Mouse (Mus musculus) liver, embryonic 11.5 days (tissue): Measurements from ENCODE around the gene Cstf2t. TPM values are rescaled to one million over a fixed set of nuclear protein-coding genes. Genes with fewer than 3 reads are reported as not detected.

Source experiments
- ATAC-seq: fragments of 200-750 bp; cut with Nextera tagmentation; replicated peaks from 2 replicates; pipeline ENCODE4 v1.8.0; 2017; ENCODE audit warnings: moderate number of reproducible peaks, mild to moderate bottlenecking, moderate TSS enrichment, moderate library complexity; ENCODE audit not compliant: low FRiP score
- DNase-seq: peaks from one replicate; pipeline ENCODE4 v3.0.0-alpha.2; 2017; ENCODE audit warnings: low spot score
- H3K27ac ChIP-seq: fragments of 300-500 bp; sonication (generic); 2 replicates; pipeline ENCODE4 v1.5.1; 2014; ENCODE audit warnings: mild to moderate bottlenecking, low read depth, low read length, control low read depth
- H3K27me3 ChIP-seq: fragments of 300-500 bp; sonication (generic); replicated peaks from 2 replicates; pipeline ENCODE4 v1.6.1; 2014; ENCODE audit warnings: low read length, mixed read lengths; ENCODE audit not compliant: control insufficient read depth, insufficient read depth
- H3K36me3 ChIP-seq: fragments of 300-500 bp; sonication (generic); 2 replicates; pipeline ENCODE4 v1.6.1; 2014; ENCODE audit warnings: mild to moderate bottlenecking, low read length, moderate library complexity, mixed read lengths; ENCODE audit not compliant: control insufficient read depth, insufficient read depth
- H3K4me1 ChIP-seq: fragments of 300-500 bp; sonication (generic); replicated peaks from 2 replicates; pipeline ENCODE4 v1.6.1; 2014; ENCODE audit warnings: low read length, mixed read lengths; ENCODE audit not compliant: control insufficient read depth, insufficient read depth
- H3K4me2 ChIP-seq: fragments of 300-500 bp; sonication (generic); 2 replicates; pipeline ENCODE4 v1.6.1; 2014; ENCODE audit warnings: mild to moderate bottlenecking, control low read depth, moderate library complexity
- H3K4me3 ChIP-seq: fragments of 300-500 bp; sonication (generic); 2 replicates; pipeline ENCODE4 v1.5.1; 2014; ENCODE audit warnings: low read depth, low read length, control low read depth
- H3K9ac ChIP-seq: fragments of 300-500 bp; sonication (generic); 2 replicates; pipeline ENCODE4 v1.6.1; 2014; ENCODE audit warnings: low read depth, low read length, control low read depth
- H3K9me3 ChIP-seq: fragments of 300-500 bp; sonication (generic); 2 replicates; pipeline ENCODE4 v1.6.1; 2016; ENCODE audit warnings: low read length, inconsistent platforms, mixed read lengths; ENCODE audit not compliant: control insufficient read depth
- WGBS: fragments of 180-500 bp; shearing (Covaris S2); extraction: QIAGEN DNeasy Blood & Tissue Kit; methylation state at CpG from one replicate; pipeline ENCODE4 v1.1.7; 2014; 5-methylcytosine and 5-hydroxymethylcytosine counted together
- polyA plus RNA-seq: library from polyadenylated mRNA; unstranded; fragments of >200 nt; fragmentation: Nextera tagmentation; extraction: Ambion mirVana; gene quantifications from 2 replicates; pipeline ENCODE4 v1.2.1, GENCODE M21; 2014

Gene Cstf2t
- 21.4 and 22.6 TPM in 2 replicates for polyA plus RNA-seq

DNA sequence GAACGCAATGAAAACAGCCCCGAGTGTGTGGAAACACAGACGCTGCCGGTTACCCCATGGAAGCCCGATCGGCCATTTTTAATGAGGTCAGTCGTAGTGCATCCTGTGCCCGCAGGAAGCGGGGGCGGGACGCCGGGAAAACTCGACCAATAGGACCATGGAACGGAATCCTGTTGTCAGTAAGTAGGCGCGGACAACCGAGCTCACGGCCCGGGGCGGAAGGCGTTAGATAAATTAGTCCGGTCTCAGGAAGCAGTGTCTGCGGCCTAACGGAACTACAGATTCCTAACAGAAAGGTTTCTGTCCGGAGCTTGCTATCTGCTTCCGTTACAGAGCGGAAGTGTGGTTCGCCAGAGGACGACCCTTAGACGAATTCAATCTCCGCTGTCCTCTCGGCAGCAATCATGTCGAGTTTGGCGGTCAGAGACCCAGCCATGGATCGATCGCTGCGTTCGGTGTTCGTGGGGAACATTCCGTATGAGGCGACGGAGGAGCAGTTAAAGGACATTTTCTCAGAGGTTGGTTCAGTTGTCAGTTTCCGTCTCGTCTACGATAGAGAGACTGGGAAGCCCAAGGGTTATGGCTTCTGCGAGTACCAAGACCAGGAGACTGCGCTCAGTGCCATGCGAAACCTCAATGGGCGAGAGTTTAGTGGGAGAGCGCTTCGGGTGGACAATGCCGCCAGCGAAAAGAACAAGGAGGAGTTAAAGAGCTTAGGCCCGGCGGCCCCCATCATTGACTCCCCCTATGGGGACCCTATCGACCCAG is at the start of gene Cstf2t:
Cstf2t (plus strand) TSS at position 176 of the 768 bp plus-strand sequence.
- H3K9ac ChIP-seq = peak within 1 kb of the TSS; percentile 80
- H3K9me3 ChIP-seq = no peaks in the 10 kb centered on the region
- DNase-seq (peak; percentile 93), ATAC-seq (peak; percentile 100)
- H3K4me1 ChIP-seq = peaks cover 5% of the 10 kb centered on the region; the same call in 1 of the 2 replicates
- H3K4me3 ChIP-seq = peak within 1 kb of the TSS; percentile 81
- no peaks in the 10 kb centered on the region for H3K27me3 ChIP-seq
- peak within 1 kb of the TSS; percentile 78 for H3K4me2 ChIP-seq
- 2% methylated on average over 56 of the region's 56 CpGs for WGBS
- peaks cover 14% of the 10 kb centered on the region for H3K36me3 ChIP-seq
- H3K27ac ChIP-seq = peak within 1 kb of the TSS; percentile 66

DNA sequence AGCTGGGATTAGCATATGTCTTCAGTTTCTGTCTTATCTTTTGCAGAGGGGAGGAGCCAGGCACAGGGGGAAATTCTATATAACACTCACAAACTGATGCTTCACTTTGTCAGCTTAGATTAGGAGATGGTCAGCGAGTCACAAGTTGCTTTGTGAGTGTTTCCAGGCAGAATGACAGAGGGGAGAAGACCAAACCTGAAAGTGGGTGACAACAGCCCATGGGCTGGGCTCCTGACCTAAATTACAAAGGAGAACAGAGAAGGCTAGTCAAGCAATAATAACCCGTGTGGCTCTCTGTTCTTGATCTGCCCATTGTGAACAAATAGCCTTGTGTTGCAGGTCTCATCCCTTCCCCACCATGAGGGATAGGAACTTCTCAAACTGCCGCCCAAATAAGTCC is 43.7 kb upstream of the Cstf2t start:
- Histone ChIP-seq H3K4me1 (no peaks in the 10 kb centered on the region), H3K27ac (no peak overlapping the region), H3K4me3 (no peak overlapping the region), H3K36me3 (no peaks in the 10 kb centered on the region), H3K9ac (no peak overlapping the region), H3K4me2 (no peak overlapping the region), H3K27me3 (no peaks in the 10 kb centered on the region), H3K9me3 (no peaks in the 10 kb centered on the region)
- DNase-seq = no peak
- 57% methylated on average over 3 of the region's 3 CpGs for WGBS
- ATAC-seq = no peak

DNA sequence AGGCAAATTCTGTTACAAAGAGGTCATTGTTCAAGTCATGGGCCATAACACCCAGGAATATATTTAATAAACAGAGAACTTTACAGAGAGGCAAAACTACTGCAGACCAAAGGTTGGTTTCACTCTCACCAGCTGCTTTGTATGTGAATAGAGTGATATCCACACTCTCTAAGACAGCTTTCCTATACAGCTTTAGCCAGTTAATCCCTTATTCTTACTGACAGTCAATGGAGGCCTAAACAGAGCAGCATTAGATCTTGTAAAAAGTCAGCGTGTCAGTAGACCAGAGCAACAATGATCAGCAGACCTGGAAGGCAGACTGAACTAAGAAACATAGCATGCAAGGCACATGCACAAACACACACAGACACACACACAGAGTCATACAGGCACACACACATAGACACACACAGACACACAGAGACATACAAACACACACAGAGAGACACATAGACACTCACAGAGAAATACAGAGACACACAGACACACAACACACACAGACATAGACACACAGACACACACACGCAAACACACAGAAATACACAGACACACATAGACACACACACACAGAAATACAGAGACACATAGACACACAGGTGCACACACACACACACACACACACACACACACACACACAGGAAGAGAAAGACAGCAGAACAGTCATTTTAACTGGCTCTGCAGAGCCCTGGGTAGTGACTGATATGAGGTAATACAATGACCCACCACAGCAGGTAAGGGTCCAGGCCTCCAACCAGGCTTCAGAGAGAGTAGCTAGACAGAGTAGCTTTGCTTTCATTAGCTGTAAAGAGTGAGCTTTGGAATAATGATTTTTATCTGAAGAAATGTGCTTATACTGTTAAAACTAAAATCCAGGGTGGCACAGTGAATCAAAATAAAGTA is 41.4 kb upstream of the Cstf2t start:
- ATAC-seq = no peak
- no peak overlapping the region for H3K4me2 ChIP-seq

GRCm38 (mm10) chr19:31046601-31047000 is 36.0 kb upstream of the Cstf2t start:
- Histone ChIP-seq H3K4me1 (no peaks in the 10 kb centered on the region), H3K36me3 (no peaks in the 10 kb centered on the region), H3K9ac (no peak overlapping the region), H3K27me3 (no peaks in the 10 kb centered on the region), H3K9me3 (no peaks in the 10 kb centered on the region), H3K4me2 (no peak overlapping the region), H3K4me3 (no peak overlapping the region), H3K27ac (no peak overlapping the region)
- DNase-seq (no peak), ATAC-seq (no peak)
- WGBS = 90% methylated on average over 4 of the region's 4 CpGs

More for the DNA sequence above, 41.4 kb upstream of the Cstf2t start:
- Histone ChIP-seq H3K27me3 (no peaks in the 10 kb centered on the region), H3K4me3 (no peak overlapping the region), H3K9me3 (no peaks in the 10 kb centered on the region), H3K27ac (no peak overlapping the region), H3K36me3 (no peaks in the 10 kb centered on the region), H3K4me1 (no peaks in the 10 kb centered on the region), H3K9ac (no peak overlapping the region)
- 82% methylated on average over 2 of the region's 2 CpGs for WGBS
- DNase-seq = no peak

GRCm38 (mm10) chr19:31064740-31065139 is 17.9 kb upstream of the Cstf2t start:
- H3K36me3 ChIP-seq = no peaks in the 10 kb centered on the region
- H3K27me3 ChIP-seq = no peaks in the 10 kb centered on the region
- H3K4me2 ChIP-seq = no peak overlapping the region
- no peak overlapping the region for H3K27ac ChIP-seq
- WGBS = 56% methylated on average over 1 of the region's 1 CpGs
- H3K9me3 ChIP-seq = no peaks in the 10 kb centered on the region
- no peak overlapping the region for H3K4me3 ChIP-seq
- H3K4me1 ChIP-seq = no peaks in the 10 kb centered on the region
- ATAC-seq (no peak), DNase-seq (no peak)
- H3K9ac ChIP-seq = no peak overlapping the region

GRCm38 (mm10) chr19:31065206-31065781 is 17.3 kb upstream of the Cstf2t start:
- 73% methylated on average over 11 of the region's 11 CpGs for WGBS
- H3K4me3 ChIP-seq = no peak overlapping the region

DNA sequence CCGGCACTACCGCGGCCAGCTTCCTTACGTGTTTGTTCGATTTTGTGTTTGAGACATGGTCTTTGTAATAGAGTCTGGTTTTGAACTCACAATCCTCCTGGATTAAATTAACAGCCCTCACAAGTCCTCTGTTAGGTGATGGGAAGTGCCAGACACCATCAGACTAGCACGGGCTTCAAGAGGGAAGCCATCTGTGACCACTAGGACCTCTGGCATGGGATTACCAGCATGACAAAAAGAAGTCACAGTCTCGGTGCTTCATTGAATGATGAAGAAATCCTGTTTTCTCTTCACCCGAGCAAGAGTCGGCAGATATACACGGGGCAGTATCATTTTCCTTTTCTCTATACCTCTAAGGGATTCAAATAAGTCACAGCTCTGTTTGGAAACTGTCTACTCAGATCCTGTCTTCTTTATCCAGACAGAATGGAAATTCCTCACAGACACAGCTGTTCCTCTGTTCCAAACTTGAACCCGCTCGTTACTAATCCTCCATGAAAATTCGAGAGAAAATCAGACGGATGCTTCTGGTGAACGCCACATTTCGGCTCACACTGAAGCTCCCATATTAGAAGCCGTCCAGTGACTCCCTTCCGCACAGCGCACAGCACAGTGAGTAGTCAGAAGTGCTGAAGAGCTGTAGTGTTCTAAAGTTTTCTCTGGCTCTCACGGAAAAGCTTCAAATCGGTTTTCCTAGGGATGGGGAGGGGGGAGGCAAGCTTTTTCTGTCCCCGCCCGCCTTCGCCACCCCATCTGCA is 8.5 kb upstream of the Cstf2t start:
- Histone ChIP-seq H3K27me3 (no peaks in the 10 kb centered on the region), H3K27ac (no peak overlapping the region), H3K9ac (no peak overlapping the region), H3K4me2 (no peak overlapping the region), H3K4me3 (no peak overlapping the region), H3K36me3 (no peaks in the 10 kb centered on the region), H3K4me1 (no peaks in the 10 kb centered on the region), H3K9me3 (no peaks in the 10 kb centered on the region)
- 64% methylated on average over 24 of the region's 24 CpGs for WGBS
- ATAC-seq = no peak
- no peak for DNase-seq

More at GRCm38 (mm10) chr19:31065206-31065781, 17.3 kb upstream of the Cstf2t start:
- ATAC-seq (no peak), DNase-seq (no peak)
- Histone ChIP-seq H3K4me1 (no peaks in the 10 kb centered on the region), H3K9ac (no peak overlapping the region), H3K9me3 (no peaks in the 10 kb centered on the region), H3K4me2 (no peak overlapping the region), H3K36me3 (no peaks in the 10 kb centered on the region), H3K27ac (no peak overlapping the region), H3K27me3 (no peaks in the 10 kb centered on the region)

DNA sequence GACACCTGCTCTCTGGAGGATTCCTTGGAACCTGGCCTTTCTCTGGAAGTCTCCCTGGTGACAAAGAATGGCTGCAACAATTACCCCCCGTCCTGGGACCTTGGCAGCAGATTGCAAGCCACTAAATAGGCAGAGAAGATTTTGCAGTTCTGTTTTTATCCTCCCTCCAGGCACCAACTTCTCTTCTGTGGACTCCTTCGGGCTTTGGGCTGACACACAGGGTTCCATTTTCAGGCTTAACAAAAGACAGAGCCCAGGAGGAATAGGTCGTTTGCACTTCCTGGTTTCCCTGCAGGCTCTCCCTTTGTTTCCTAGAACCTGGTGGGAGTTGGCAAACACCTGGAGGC is 7.9 kb upstream of the Cstf2t start:
- DNase-seq (no peak), ATAC-seq (no peak)
- Histone ChIP-seq H3K36me3 (no peaks in the 10 kb centered on the region), H3K4me2 (no peak overlapping the region; the same call in 1 of the 2 replicates), H3K4me1 (no peaks in the 10 kb centered on the region), H3K27me3 (no peaks in the 10 kb centered on the region), H3K9me3 (no peaks in the 10 kb centered on the region), H3K27ac (no peak overlapping the region), H3K9ac (no peak overlapping the region), H3K4me3 (no peak overlapping the region)
- 27% methylated on average over 3 of the region's 3 CpGs for WGBS
